Mouse (Mus musculus) ovary, adult 18-20 months (tissue): Measurements from ENCODE around the gene Bax.

ENCODE experiments used
- DNase-seq: peaks from one replicate; pipeline ENCODE4 v3.0.0; 2022; ENCODE audit warnings: low spot score, mixed read lengths

Bax gene

GRCm38 (mm10) chr7:45456721-45457203 is 9.9 kb downstream of the Bax start:
- DNase-seq, result no peak

DNA sequence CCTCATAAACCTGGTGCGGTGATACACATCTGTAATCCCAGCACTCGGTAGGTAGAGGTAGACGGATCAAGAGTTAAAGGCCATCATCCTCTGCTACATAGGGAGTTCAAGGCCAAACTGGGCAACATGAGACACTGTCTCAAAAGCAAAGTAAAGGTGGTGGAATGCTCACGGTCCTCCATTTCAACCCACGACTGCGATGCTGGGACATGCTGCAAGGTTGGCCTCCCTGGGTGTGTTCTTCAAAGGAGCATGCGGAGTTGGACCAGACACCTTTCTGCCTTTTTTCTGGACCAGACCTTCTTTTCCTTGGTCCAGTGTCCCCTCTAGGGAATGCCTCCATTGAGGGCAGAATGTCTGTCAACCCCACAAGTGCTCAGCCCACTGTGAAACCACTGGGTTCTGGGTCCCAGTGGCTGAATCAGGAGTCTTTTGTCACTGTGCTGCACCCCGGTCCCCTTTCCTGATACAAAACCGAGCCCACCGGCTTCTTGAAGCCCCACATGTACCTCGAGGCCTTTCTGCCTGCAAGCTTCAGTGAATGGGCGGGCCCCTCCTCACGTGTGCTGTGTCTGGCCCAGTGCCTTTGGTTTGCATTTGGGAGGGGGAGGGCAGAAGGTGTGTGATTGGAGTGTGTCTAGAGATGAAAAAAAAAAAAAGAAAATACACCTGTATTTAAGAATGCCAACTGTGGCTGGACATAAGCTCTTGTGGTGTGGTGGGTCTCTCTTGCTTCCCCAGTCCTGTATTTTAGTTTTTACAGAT is 10.6 kb downstream of the Bax start:
- DNase-seq, result no peak

DNA sequence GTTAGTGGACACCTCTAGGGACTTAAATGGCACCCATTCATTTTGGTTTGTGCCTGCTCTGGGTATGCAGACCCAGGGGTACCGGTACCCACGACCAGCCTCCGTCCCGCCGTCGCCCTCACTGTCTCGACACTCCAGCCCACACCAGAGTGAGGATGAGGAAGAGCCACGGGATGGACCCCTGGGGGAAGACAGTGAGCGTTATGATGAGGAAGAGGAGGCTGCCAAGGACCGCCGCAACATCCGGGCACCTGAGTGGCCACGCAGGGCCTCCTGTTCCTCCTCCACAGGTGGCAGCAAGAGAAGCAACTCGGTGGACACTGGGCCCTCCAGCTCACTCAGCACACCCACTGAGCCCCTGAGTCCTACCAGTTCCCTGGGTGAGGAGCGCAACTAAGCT is 11.7 kb downstream of the Bax start:
- DNase-seq, result no peak

GRCm38 (mm10) chr7:45451344-45451982 is 15.2 kb downstream of the Bax start:
- no peak for DNase-seq

DNA sequence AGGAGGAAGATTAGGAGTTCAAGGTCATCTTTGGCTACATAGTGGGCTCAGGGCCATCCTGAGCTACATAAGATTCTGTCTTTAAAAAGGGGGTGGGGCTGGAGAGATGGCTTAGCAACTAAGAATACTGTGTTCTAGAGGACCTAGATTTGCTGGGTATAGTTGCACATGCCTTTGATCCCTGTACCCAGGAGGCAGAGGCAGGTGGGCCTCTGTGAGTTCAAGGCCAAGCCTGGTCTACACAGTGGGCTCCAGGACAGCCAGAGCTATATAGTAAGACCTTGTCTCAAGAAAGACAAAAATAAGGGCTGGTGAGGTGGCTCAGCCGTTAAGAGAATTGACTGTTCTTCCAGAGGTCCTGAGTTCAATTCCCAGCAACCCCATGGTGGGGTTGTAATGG is 16.7 kb downstream of the Bax start:
- no peak for DNase-seq

DNA sequence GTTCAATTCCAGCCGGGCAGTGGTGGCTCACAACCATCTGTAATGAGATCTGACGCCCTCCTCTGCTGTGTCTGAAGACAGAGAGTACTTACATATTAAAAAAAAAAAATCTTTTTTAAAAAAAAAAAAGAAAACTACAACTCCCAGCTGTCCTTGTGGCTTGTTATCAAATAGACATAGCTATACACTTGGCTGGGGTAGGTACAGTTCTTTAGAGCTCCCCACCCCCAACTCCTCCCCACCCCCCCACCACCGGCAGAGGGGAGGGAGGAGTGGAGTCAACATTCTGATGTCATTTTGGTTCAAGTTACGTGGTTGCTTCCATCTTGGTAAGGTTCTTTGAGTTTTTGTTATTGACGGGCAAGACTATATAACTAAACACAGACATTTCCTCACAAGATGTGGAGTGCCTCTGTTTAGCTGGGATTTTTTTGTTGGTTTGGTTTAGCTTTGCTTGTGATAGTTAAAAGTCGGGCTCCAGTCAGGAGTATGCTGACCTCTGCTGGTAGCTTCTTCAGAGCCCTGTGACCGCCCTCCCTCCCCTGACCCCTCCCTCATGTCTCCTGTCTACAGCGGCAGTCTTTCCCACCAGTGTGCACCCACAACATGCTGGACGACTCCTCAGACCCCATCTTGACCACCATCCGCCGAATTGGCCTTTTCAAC is 19.2 kb downstream of the Bax start:
- DNase-seq, result no peak

GRCm38 (mm10) chr7:45446589-45446988 is 20.1 kb downstream of the Bax start:
- DNase-seq, result no peak

DNA sequence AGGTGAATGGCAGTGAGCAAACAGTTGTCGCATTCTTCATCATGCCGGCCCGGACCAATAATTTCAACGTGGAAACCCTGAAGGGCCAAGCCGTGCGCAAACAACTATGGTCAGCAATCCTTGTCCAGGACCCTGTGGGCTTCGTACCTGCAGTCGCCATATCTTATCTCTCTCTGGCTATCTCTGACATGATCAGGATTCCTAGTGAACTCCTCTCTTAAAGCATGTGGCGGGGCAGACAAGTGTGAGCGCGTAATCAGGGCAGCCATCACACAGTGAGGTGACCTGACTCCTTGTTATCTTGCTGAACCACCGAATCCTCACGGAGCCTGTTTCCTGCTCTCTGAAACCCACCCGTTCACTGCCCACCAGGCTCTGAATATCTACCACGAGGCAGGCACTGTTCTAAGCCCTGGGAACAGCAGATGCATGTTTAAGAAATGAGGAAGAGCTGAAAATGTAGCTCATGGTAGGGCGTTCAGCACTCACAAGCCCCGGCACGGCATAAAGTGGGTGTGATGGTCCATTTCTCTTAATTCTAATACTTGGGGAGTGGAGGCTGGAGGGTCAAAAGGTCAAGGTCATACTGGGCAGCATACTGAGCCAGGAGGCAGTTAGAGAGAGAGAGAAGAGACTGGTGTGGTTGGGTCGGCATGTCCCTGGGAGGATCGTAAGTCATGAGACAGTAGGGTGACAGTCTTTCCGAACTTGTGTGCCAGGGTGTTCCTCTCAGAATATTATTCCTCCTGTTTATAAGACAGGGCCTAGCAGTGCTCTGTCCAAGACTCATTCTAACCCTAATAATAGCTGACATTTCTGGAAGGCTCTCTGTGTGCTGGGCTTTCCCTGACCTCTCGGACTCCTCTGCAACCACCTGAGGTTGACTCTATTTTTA is 22.9 kb downstream of the Bax start:
- DNase-seq, result no peak

DNA sequence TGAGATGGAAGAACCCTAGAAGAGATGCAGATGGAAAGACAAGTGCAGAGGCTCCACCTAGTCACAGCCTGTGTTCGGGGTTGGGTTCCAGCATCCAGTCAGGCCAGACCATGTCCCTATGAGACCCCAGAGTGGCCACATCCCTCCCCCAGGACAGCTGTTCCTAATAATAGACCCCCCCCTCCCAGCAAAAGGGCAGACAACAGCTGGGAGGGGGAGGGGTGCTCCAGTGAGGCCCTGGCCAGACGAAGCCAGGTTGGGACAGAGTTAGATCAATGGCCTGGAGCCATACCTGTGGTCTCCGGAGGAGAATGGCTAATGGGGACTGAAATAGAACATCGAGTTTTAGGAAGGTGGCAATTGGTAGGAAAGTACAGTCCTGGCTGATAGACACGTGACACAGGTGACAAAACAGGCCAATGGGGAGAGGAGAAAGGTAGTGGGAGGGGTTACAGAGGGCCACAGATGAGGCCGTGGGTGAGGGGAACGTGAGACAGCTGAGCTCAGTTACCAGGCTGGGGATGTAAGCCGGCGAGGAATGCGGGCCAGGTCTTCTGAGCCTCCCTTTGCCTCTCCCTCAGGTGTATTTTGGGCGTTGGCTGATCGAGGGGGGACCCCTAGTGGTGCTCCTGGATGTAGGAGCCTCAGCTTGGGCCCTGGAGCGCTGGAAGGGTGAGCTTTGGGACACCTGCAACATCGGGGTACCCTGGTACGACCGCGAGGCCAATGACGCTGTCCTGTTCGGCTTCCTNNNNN is 29.0 kb downstream of the Bax start, which contains the start of gene Ruvbl2:
Ruvbl2 (minus strand) TSS at position 576 of the 756 bp plus-strand sequence.
- DNase-seq, result no peak

GRCm38 (mm10) chr7:45437046-45437445 is 29.7 kb downstream of the Bax start:
- no peak for DNase-seq

DNA sequence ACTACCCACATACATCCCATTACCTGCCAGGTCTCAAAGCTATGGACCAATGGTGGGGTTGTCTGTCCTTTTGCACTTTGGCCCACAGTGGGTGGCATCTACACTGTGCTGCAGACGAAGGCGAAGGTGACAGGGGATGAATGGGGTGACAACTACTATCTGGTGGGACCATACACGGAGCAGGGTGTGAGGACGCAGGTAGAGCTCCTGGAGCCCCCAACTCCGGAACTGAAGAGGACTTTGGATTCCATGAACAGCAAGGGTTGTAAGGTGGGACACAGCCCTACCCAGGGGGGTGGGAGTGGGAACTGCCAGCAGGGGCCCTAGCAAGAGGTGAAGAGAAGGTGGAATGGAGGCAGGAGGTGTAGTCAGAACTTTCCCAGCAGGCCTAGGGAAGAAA is 30.3 kb downstream of the Bax start:
- no peak for DNase-seq

DNA sequence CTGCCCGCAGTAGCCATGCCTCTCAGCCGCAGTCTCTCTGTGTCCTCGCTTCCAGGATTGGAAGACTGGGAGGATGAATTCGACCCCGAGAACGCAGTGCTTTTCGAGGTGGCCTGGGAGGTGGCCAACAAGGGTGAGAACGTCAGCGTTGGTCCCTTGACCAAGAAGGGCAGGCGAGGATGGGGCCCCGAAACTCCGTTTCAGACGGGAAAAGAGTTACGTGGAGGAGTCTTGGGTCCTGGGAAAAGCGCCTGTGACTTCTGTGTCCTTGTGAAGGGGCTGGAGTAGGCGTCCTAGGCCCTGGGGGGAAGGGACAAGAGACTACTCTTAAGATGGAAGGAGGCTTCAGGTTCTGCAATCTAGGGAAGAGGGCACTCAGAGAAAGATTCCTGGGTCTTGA is 31.7 kb downstream of the Bax start:
- no peak for DNase-seq

GRCm38 (mm10) chr7:45434203-45435015 is 32.3 kb downstream of the Bax start, which contains the start of gene Gys1:
Gene Gys1 (plus strand): TSS chr7:45434844.
- DNase-seq, result peak; percentile 100

DNA sequence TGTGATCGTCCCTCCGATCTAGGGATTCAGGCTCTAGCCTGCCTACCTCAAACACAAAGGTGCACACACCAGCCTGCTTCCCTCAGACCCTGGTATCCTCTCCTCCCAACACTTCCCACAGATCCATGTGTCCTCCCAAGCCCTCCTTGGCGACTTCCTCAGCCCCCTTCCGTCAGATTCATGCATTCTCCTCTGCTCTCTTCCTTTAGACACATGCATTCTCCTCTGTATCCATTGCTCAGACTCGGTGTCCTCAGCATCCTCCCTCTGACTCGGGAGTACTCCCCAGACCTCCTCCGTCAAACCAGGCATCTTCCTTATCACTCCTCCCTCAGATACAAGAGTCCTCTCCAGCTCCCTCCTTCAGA is 32.9 kb downstream of the Bax start:
- no peak for DNase-seq

DNA sequence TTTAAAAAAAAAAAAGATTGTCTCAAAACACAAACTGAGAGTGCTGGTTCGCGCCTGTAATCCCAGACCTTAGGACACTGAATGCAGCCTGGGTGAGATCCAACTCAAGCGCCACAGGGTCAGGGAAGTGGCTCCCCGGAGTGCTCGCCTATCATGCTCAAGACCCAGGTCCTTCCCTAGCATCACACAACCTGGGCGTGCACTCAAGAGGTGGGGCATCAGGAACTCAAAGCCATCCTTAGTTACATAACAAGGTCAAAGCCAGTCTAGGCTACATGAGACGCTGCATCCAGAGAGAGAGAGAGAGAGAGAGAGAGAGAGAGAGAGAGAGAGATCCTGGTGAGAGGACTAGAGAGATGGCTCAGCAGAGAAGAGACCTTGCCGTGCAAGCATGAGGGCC is 40.1 kb downstream of the Bax start:
- no peak for DNase-seq

DNA sequence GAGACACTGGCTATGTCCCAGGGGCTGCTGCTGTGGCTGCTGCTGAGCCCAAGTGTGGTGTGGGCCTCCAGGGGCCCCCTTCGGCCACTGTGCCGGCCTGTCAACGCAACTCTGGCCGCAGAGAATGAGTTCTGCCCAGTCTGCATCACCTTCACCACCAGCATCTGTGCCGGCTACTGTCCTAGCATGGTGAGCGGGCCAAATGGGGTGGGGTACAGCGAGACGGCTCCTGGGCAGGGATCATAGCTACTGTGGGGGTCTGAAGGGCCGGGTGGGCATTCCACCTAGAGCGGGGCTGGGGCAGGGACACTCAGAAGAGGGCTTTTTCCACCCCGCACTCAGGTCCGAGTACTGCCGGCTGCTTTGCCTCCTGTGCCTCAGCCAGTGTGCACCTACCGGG is 45.5 kb downstream of the Bax start:
- no peak for DNase-seq

- no peak for DNase-seq
Observed at GRCm38 (mm10) chr7:45420615-45420919, 46.1 kb downstream of the Bax start, which contains the start of gene Lhb. Gene Lhb (plus strand): TSS chr7:45420820.

- DNase-seq, result no peak
Observed at GRCm38 (mm10) chr7:45419859-45420614, 46.7 kb downstream of the Bax start.

GRCm38 (mm10) chr7:45417962-45418492 is 48.7 kb downstream of the Bax start:
- no peak for DNase-seq
